Mouse (Mus musculus) heart, embryonic 11.5 days (tissue): Measurements from ENCODE around the gene Sdk1. TPM values are rescaled to one million over a fixed set of nuclear protein-coding genes. Genes with fewer than 3 reads are reported as not detected.

Experiments used
- ATAC-seq: fragments of 200-750 bp; cut with Nextera tagmentation; replicated peaks from 2 replicates; pipeline ENCODE4 v1.8.0; 2017; ENCODE audit warnings: moderate library complexity; ENCODE audit not compliant: insufficient number of reproducible peaks, low FRiP score, low TSS enrichment
- H3K27ac ChIP-seq: fragments of 300-500 bp; sonication (generic); 2 replicates; pipeline ENCODE4 v1.5.1; 2014; ENCODE audit warnings: mild to moderate bottlenecking, low read depth, low read length
- H3K27me3 ChIP-seq: fragments of 300-500 bp; sonication (generic); 2 replicates; pipeline ENCODE4 v1.6.1; 2014; ENCODE audit warnings: mild to moderate bottlenecking, low read length, mixed read lengths; ENCODE audit not compliant: control insufficient read depth, insufficient read depth
- H3K36me3 ChIP-seq: fragments of 300-500 bp; sonication (generic); 2 replicates; pipeline ENCODE4 v1.6.1; 2014; ENCODE audit warnings: mild to moderate bottlenecking, low read length, moderate library complexity, mixed read lengths; ENCODE audit not compliant: control insufficient read depth, insufficient read depth
- H3K4me1 ChIP-seq: fragments of 300-500 bp; sonication (generic); 2 replicates; pipeline ENCODE4 v1.6.1; 2014; ENCODE audit warnings: low read length; ENCODE audit not compliant: control insufficient read depth, insufficient read depth
- H3K4me2 ChIP-seq: fragments of 300-500 bp; sonication (generic); 2 replicates; pipeline ENCODE4 v1.6.1; 2014; ENCODE audit warnings: mild to moderate bottlenecking, moderate library complexity
- H3K4me3 ChIP-seq: fragments of 300-500 bp; sonication (generic); 2 replicates; pipeline ENCODE4 v1.5.1; 2014; ENCODE audit warnings: low read depth, low read length
- H3K9ac ChIP-seq: fragments of 300-500 bp; sonication (generic); 2 replicates; pipeline ENCODE4 v1.6.1; 2014; ENCODE audit warnings: mild to moderate bottlenecking, low read depth, low read length, moderate library complexity
- H3K9me3 ChIP-seq: fragments of 300-500 bp; sonication (generic); replicated peaks from 2 replicates; pipeline ENCODE4 v1.6.1; 2016; ENCODE audit warnings: low read length; ENCODE audit not compliant: control insufficient read depth
- WGBS: fragments of 180-500 bp; shearing (Covaris S2); extraction: QIAGEN DNeasy Blood & Tissue Kit; methylation state at CpG from one replicate; pipeline ENCODE4 v1.1.7; 2014; ENCODE audit not compliant: insufficient replicate concordance; 5-methylcytosine and 5-hydroxymethylcytosine counted together
- polyA plus RNA-seq: library from polyadenylated mRNA; unstranded; fragments of >200 nt; fragmentation: Nextera tagmentation; extraction: Ambion mirVana; gene quantifications from 2 replicates; pipeline ENCODE4 v1.2.1, GENCODE M21; 2014

Sdk1 gene
- 1.9 and 3.1 TPM in 2 replicates for polyA plus RNA-seq

- Histone ChIP-seq H3K4me3 (peak within 1 kb of the TSS; percentile 78), H3K9ac (peak within 1 kb of the TSS; percentile 83), H3K27ac (peak within 1 kb of the TSS; percentile 54; the same call in 1 of the 2 replicates), H3K4me1 (peaks cover 28% of the 10 kb centered on the region), H3K27me3 (peaks cover 12% of the 10 kb centered on the region), H3K4me2 (peak within 1 kb of the TSS; percentile 95), H3K9me3 (no peaks in the 10 kb centered on the region), H3K36me3 (no peaks in the 10 kb centered on the region)
- peak; percentile 88 for ATAC-seq
- WGBS, result under 1% methylated on average over 58 of the region's 77 CpGs
Measured at GRCm38 (mm10) chr5:141240841-141241543, at the start of gene Sdk1. TSS of gene Sdk1 (plus strand) at chr5:141241490.

GRCm38 (mm10) chr5:141197278-141197677, 44.0 kb upstream of the Sdk1 start:
- no peak for ATAC-seq
- Histone ChIP-seq H3K9me3 (no peaks in the 10 kb centered on the region), H3K27ac (no peak overlapping the region), H3K4me2 (no peak overlapping the region), H3K9ac (no peak overlapping the region), H3K4me1 (no peaks in the 10 kb centered on the region), H3K27me3 (no peaks in the 10 kb centered on the region), H3K4me3 (no peak overlapping the region), H3K36me3 (no peaks in the 10 kb centered on the region)
- 60% methylated on average over 4 of the region's 4 CpGs for WGBS

- Histone ChIP-seq H3K36me3 (no peaks in the 10 kb centered on the region), H3K27me3 (no peaks in the 10 kb centered on the region), H3K9ac (no peak overlapping the region), H3K4me1 (peaks cover 8% of the 10 kb centered on the region; the same call in 1 of the 2 replicates), H3K27ac (no peak overlapping the region), H3K9me3 (no peaks in the 10 kb centered on the region), H3K4me2 (no peak overlapping the region), H3K4me3 (no peak overlapping the region)
- no peak for ATAC-seq
- 80% methylated on average over 11 of the region's 11 CpGs for WGBS
Measured at GRCm38 (mm10) chr5:141202276-141203065, 38.8 kb upstream of the Sdk1 start.

GRCm38 (mm10) chr5:141207061-141207460, 34.2 kb upstream of the Sdk1 start:
- no peaks in the 10 kb centered on the region for H3K9me3 ChIP-seq
- WGBS, result 33% methylated on average over 5 of the region's 5 CpGs
- no peak overlapping the region for H3K4me2 ChIP-seq
- no peak for ATAC-seq
- H3K4me3 ChIP-seq, result no peak overlapping the region
- no peak overlapping the region for H3K27ac ChIP-seq
- no peaks in the 10 kb centered on the region for H3K27me3 ChIP-seq
- peaks cover 8% of the 10 kb centered on the region; the same call in 1 of the 2 replicates for H3K4me1 ChIP-seq
- H3K36me3 ChIP-seq, result no peaks in the 10 kb centered on the region
- H3K9ac ChIP-seq, result no peak overlapping the region

GRCm38 (mm10) chr5:141225243-141225642, 16.0 kb upstream of the Sdk1 start:
- no peak overlapping the region for H3K4me2 ChIP-seq
- no peaks in the 10 kb centered on the region for H3K9me3 ChIP-seq
- no peaks in the 10 kb centered on the region for H3K36me3 ChIP-seq
- no peak for ATAC-seq
- no peak overlapping the region for H3K27ac ChIP-seq
- peaks cover 2% of the 10 kb centered on the region; the same call in 1 of the 2 replicates for H3K4me1 ChIP-seq
- 61% methylated on average over 3 of the region's 3 CpGs for WGBS
- H3K9ac ChIP-seq, result no peak overlapping the region
- H3K27me3 ChIP-seq, result 0 out of 2 replicates have a peak, but pooled peaks cover 2% of the 10 kb centered on the region
- H3K4me3 ChIP-seq, result no peak overlapping the region

- Histone ChIP-seq H3K4me1 (no peaks in the 10 kb centered on the region; the same call in 1 of the 2 replicates), H3K9ac (no peak overlapping the region)
- WGBS, result 28% methylated on average over 4 of the region's 4 CpGs
Measured at GRCm38 (mm10) chr5:141234326-141234725, 7.0 kb upstream of the Sdk1 start.

GRCm38 (mm10) chr5:141239401-141239800, 1.9 kb upstream of the Sdk1 start:
- Histone ChIP-seq H3K4me1 (peaks cover 26% of the 10 kb centered on the region), H3K9ac (no peak overlapping the region), H3K9me3 (no peaks in the 10 kb centered on the region), H3K4me2 (no peak overlapping the region; the same call in 1 of the 2 replicates), H3K4me3 (no peak overlapping the region), H3K27ac (no peak overlapping the region), H3K27me3 (peaks cover 12% of the 10 kb centered on the region), H3K36me3 (no peaks in the 10 kb centered on the region)
- WGBS, result 21% methylated on average over 5 of the region's 5 CpGs
- no peak for ATAC-seq

More at GRCm38 (mm10) chr5:141234326-141234725, 7.0 kb upstream of the Sdk1 start:
- no peaks in the 10 kb centered on the region for H3K36me3 ChIP-seq
- H3K27me3 ChIP-seq, result peaks cover 5% of the 10 kb centered on the region; the same call in 1 of the 2 replicates
- no peak overlapping the region for H3K4me3 ChIP-seq
- H3K9me3 ChIP-seq, result no peaks in the 10 kb centered on the region
- H3K27ac ChIP-seq, result no peak overlapping the region
- no peak overlapping the region for H3K4me2 ChIP-seq
- ATAC-seq, result no peak

- Histone ChIP-seq H3K4me2 (peak overlapping the region; percentile 95), H3K4me1 (peaks cover 28% of the 10 kb centered on the region), H3K4me3 (peak overlapping the region; percentile 78), H3K9ac (peak overlapping the region; percentile 40; the same call in 1 of the 2 replicates), H3K9me3 (no peaks in the 10 kb centered on the region), H3K27ac (no peak overlapping the region), H3K36me3 (no peaks in the 10 kb centered on the region), H3K27me3 (peaks cover 12% of the 10 kb centered on the region)
- WGBS, result 0% methylated on average over 10 of the region's 10 CpGs
- ATAC-seq, result no peak
Measured at GRCm38 (mm10) chr5:141240441-141240840, 849 bp upstream of the Sdk1 start.
